Mouse (Mus musculus) testis, adult 2 months (tissue): ENCODE measurements around the gene Ticam1. TPM values are rescaled to one million over a fixed set of nuclear protein-coding genes. Genes with fewer than 3 reads are reported as not detected.

ENCODE experiments used
- H3K27ac ChIP-seq: fragments of 200-500 bp; 2 replicates; pipeline ENCODE4 v1.5.1; 2012; ENCODE audit warnings: low read depth, low read length; ENCODE audit not compliant: control insufficient read depth, insufficient read depth
- H3K27me3 ChIP-seq: fragments of 200-500 bp; 2 replicates; pipeline ENCODE4 v1.6.1; 2012; ENCODE audit warnings: mild to moderate bottlenecking, low read length, moderate library complexity; ENCODE audit not compliant: control insufficient read depth, insufficient read depth
- H3K36me3 ChIP-seq: fragments of 200-500 bp; 2 replicates; pipeline ENCODE4 v1.6.1; 2012; ENCODE audit warnings: mild to moderate bottlenecking, low read length; ENCODE audit not compliant: control insufficient read depth, insufficient read depth
- H3K4me1 ChIP-seq: fragments of 200-500 bp; 2 replicates; pipeline ENCODE4 v1.6.1; 2012; ENCODE audit warnings: low read length; ENCODE audit not compliant: control insufficient read depth, insufficient read depth
- H3K4me3 ChIP-seq: fragments of 200-500 bp; 2 replicates; pipeline ENCODE4 v1.5.1; 2012; ENCODE audit warnings: low read depth, mild to moderate bottlenecking, low read length, moderate library complexity, mixed read lengths; ENCODE audit not compliant: control insufficient read depth
- CTCF ChIP-seq: fragments of 200-500 bp; IDR thresholded peaks from 2 replicates; pipeline ENCODE4 v1.5.1; 2012; ENCODE audit warnings: low read depth, mild to moderate bottlenecking, inconsistent platforms, low read length, moderate library complexity; ENCODE audit not compliant: control insufficient read depth, insufficient read depth, insufficient replicate concordance
- POLR2A ChIP-seq: fragments of 200-500 bp; IDR thresholded peaks from 2 replicates; pipeline ENCODE4 v1.6.1; 2012; ENCODE audit warnings: low read depth, mild to moderate bottlenecking, inconsistent platforms, low read length, moderate library complexity; ENCODE audit not compliant: control insufficient read depth
- polyA plus RNA-seq: library from polyadenylated mRNA; depleted of rRNA; stranded (reverse); fragments of >200 nt; gene quantifications from 2 replicates; pipeline ENCODE4 v1.2.3, GENCODE M21; 2012; rRNA removed

The Ticam1 gene
- polyA plus RNA-seq, result 3.4 and 3.7 TPM in 2 replicates

DNA sequence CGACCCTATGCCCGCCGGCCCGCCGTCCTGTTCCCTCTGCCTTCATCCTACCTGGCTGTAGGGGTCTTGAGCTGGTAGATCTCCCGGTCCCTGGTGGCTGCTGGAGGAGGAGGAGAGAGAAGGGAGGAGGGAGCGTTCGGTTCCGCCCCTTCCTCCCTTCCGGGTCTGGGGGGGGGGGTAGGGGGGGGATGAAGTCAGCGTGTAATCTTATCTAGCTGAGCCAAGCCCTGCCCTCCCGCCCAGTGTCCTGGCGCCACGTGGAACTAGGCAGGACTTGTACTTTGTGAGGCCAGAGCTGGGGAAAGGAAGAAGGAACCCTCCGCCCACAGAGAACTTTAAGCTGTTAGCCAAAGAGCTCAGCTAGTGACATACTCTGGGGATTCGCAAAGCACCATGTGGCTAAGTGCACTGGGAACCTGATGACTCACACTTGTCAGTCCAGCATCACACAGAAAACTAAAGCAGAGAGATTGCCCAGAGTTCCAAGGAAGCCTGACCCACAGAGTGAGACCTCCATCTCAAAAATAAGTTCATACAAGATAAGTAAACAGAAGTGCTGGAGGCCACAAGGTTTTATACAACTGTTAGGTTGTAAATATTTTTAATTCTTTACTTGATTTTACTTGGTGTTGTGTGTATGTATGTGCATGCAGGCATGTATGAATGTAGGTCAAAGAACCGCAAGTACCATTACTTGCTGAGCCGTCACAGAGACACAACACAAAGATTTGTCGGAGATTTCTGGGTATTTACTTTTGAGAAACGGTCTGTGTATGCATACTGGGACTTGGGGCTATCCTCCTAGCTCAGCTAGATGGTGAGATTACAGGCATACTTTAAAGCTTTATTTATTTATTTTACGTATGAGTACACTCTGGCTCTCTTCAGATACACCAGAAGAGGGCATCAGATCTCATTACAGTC is at the start of gene Ticam1:
Ticam1 (minus strand) TSS at position 144 of the 924 bp plus-strand sequence.
- peak within 1 kb of the TSS; percentile 78 for H3K27ac ChIP-seq
- peak within 1 kb of the TSS; percentile 87 for H3K4me3 ChIP-seq
- peaks cover 13% of the 10 kb centered on the region for H3K4me1 ChIP-seq
- TF ChIP-seq POLR2A (peak; percentile 37), CTCF (no peak)
- no peaks in the 10 kb centered on the region for H3K27me3 ChIP-seq
- no peaks in the 10 kb centered on the region for H3K36me3 ChIP-seq

- Histone ChIP-seq H3K4me3 (peak within 1 kb of the TSS; percentile 86), H3K27ac (peak within 1 kb of the TSS; percentile 83), H3K4me1 (peaks cover 26% of the 10 kb centered on the region), H3K36me3 (no peaks in the 10 kb centered on the region), H3K27me3 (no peaks in the 10 kb centered on the region)
- TF ChIP-seq POLR2A (peak; percentile 66), CTCF (no peak)
Measured at GRCm38 (mm10) chr17:56325450-56326152, 49.0 kb upstream of the Ticam1 start, which contains the start of gene Kdm4b. Kdm4b (plus strand) TSS chr17:56326062.

DNA sequence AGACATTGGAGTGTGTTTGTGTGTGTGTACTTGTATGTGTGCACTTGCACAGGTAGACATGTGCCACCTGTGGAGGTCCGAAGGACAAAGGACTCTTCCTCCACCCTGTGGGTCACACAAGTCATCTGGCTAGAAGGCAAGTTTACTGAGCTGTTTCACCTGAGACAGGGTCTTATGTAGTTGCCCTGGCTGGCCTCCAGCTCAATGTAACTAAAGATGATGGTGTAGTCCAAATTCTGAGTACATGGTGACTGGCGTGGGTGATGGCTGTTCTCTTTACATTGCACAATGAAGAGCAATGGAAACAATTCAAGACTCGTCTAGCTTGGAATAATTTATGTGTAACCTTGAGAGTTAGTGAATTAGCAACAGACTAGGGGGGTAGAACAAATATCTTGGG is 47.8 kb upstream of the Ticam1 start:
- Histone ChIP-seq H3K36me3 (peaks cover 2% of the 10 kb centered on the region), H3K27me3 (no peaks in the 10 kb centered on the region), H3K4me3 (no peak overlapping the region), H3K27ac (no peak overlapping the region), H3K4me1 (peaks cover 26% of the 10 kb centered on the region)
- no peak for TF ChIP-seq CTCF
- TF ChIP-seq POLR2A, result no peak

GRCm38 (mm10) chr17:56309191-56309945 is 32.8 kb upstream of the Ticam1 start:
- Histone ChIP-seq H3K27ac (no peak overlapping the region), H3K36me3 (peaks cover 2% of the 10 kb centered on the region; the same call in 1 of the 2 replicates), H3K27me3 (no peaks in the 10 kb centered on the region), H3K4me3 (no peak overlapping the region), H3K4me1 (peaks cover 7% of the 10 kb centered on the region)
- no peak for TF ChIP-seq POLR2A
- no peak for TF ChIP-seq CTCF

DNA sequence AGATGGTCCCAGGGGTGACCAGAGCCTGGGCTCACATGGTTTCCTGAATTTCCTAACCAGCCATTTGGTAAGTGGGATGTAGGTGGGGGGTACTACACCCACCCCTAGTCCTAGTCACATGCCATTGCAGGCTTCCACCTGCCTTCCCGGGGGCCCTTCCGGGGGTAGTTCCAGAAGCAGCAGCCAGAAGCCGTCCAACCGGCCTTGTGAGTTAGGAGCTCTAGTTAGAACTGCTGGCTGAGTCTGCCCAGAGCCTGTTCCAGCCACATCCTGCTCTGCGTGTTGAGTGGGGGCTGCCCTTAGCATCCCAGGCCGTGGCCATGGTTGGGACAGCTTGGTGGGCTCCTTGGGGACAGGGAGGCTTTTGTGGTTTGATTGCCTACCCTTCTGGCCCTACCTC is 31.5 kb upstream of the Ticam1 start:
- H3K4me1 ChIP-seq, result peaks cover 15% of the 10 kb centered on the region
- H3K27me3 ChIP-seq, result no peaks in the 10 kb centered on the region
- peaks cover 2% of the 10 kb centered on the region; the same call in 1 of the 2 replicates for H3K36me3 ChIP-seq
- no peak overlapping the region for H3K27ac ChIP-seq
- H3K4me3 ChIP-seq, result no peak overlapping the region
- TF ChIP-seq POLR2A, result no peak
- TF ChIP-seq CTCF, result no peak

GRCm38 (mm10) chr17:56305826-56306225 is 29.2 kb upstream of the Ticam1 start:
- no peak for TF ChIP-seq CTCF
- Histone ChIP-seq H3K4me3 (peak overlapping the region; percentile 95), H3K27ac (no peak overlapping the region), H3K36me3 (no peaks in the 10 kb centered on the region; the same call in 1 of the 2 replicates), H3K4me1 (peaks cover 22% of the 10 kb centered on the region), H3K27me3 (no peaks in the 10 kb centered on the region)
